Mouse (Mus musculus): ENCODE measurements at regions not wholly inside any gene's neighbourhood (a gene's known extent, or its start where the extent isn't known, plus 50 kb on each side); places are given as distances from the start of the nearest gene placed in this dataset.

- TF ChIP-seq CTCF (IDR thresholded peaks at IDR 0.05; ENCODE audit: insufficient read depth, low read depth, low read length) (no peak), POLR2A (IDR thresholded peaks at IDR 0.05; ENCODE audit: insufficient read depth, low read depth, low read length) (no peak)
These were observed 192.1 kb upstream of the Zmiz1 start for GRCm38 (mm10) chr14:25266846-25267245.

Measured in olfactory bulb, adult 2 months (tissue).